Mouse (Mus musculus): Measurements from ENCODE around the gene Morn2.

The Morn2 gene

GRCm38 (mm10) chr17:80323658-80324057 lies 33.7 kb downstream of the Morn2 start:
- no peak for ATAC-seq (ENCODE audit: low TSS enrichment)

- no peak for ATAC-seq (ENCODE audit: low TSS enrichment)
Measured at GRCm38 (mm10) chr17:80324521-80324920, 34.5 kb downstream of the Morn2 start.

GRCm38 (mm10) chr17:80325456-80325855 lies 35.5 kb downstream of the Morn2 start:
- no peak for ATAC-seq (ENCODE audit: low TSS enrichment)

GRCm38 (mm10) chr17:80326431-80326830 lies 36.4 kb downstream of the Morn2 start:
- no peak for ATAC-seq (ENCODE audit: low TSS enrichment)

GRCm38 (mm10) chr17:80332386-80332785 lies 42.4 kb downstream of the Morn2 start:
- ATAC-seq (ENCODE audit: low TSS enrichment): no peak

GRCm38 (mm10) chr17:80345277-80345676 lies 55.3 kb downstream of the Morn2 start:
- no peak for ATAC-seq (ENCODE audit: low TSS enrichment)

GRCm38 (mm10) chr17:80346591-80347125 lies 56.7 kb downstream of the Morn2 start:
- ATAC-seq (ENCODE audit: low TSS enrichment): no peak
